Mouse (Mus musculus): ENCODE measurements around the gene Man1a2. TPM values are rescaled to one million over a fixed set of nuclear protein-coding genes. Genes with fewer than 3 reads are reported as not detected.

Gene Man1a2
- polyA plus RNA-seq, 1 experiment from 2014 or later: 98.4 TPM

GRCm38 (mm10) chr3:100561561-100562175 lies 123.6 kb downstream of the Man1a2 start:
- WGBS: 90% methylated on average over 2 of the region's 2 CpGs
- ATAC-seq (ENCODE audit: insufficient number of reproducible peaks, insufficient read depth, low FRiP score, low TSS enrichment, low read depth): no peak

GRCm38 (mm10) chr3:100559431-100559830 lies 125.9 kb downstream of the Man1a2 start:
- Histone ChIP-seq H3K36me3 (peaks cover 9% of the 10 kb centered on the region; the same call in 1 of the 2 replicates), H3K4me2 (no peak overlapping the region), H3K9ac (replicated peaks) (no peak overlapping the region), H3K9me3 (no peaks in the 10 kb centered on the region), H3K4me1 (replicated peaks) (no peaks in the 10 kb centered on the region), H3K27me3 (no peaks in the 10 kb centered on the region), H3K27ac (no peak overlapping the region), H3K4me3 (replicated peaks) (no peak overlapping the region)
- 98% methylated on average over 7 of the region's 7 CpGs for WGBS
- no peak for ATAC-seq (ENCODE audit: insufficient number of reproducible peaks, insufficient read depth, low FRiP score, low TSS enrichment, low read depth)

More at GRCm38 (mm10) chr3:100561561-100562175, 123.6 kb downstream of the Man1a2 start:
- Histone ChIP-seq H3K36me3 (peaks cover 25% of the 10 kb centered on the region; the same call in 1 of the 2 replicates), H3K4me1 (replicated peaks) (no peaks in the 10 kb centered on the region), H3K4me3 (replicated peaks) (no peak overlapping the region), H3K4me2 (no peak overlapping the region), H3K9me3 (no peaks in the 10 kb centered on the region), H3K9ac (replicated peaks) (no peak overlapping the region), H3K27ac (no peak overlapping the region), H3K27me3 (no peaks in the 10 kb centered on the region)

DNA sequence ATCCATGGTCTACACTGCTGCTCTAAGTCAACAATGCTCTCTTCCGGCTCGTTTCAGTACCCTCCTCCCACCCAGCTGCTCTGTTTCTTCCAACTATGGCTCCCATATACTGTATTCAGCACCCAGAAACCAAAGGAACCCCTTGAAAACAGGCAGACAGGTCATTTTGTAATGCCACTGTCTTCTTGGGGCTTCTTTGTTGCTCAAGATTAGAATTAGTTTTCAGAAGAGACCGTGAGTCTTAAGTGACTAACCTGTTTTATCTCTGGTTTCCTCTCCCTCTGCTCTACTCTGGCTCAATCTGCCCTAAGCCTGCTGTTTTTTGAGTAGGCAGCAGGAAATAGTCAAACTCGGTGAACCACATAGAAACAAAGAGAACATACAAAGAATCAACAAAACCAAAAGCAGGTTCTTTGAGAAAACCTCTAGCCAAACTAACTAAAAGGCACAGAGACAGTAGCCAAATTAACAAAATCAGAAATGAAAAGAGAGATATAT lies 127.0 kb downstream of the Man1a2 start:
- H3K4me1 ChIP-seq (replicated peaks): no peaks in the 10 kb centered on the region
- H3K9me3 ChIP-seq: no peaks in the 10 kb centered on the region
- H3K4me3 ChIP-seq (replicated peaks): no peak overlapping the region
- no peak for ATAC-seq (ENCODE audit: insufficient number of reproducible peaks, insufficient read depth, low FRiP score, low TSS enrichment, low read depth)
- WGBS: 86% methylated on average over 4 of the region's 4 CpGs
- H3K27me3 ChIP-seq: no peaks in the 10 kb centered on the region
- no peak overlapping the region for H3K4me2 ChIP-seq
- no peak overlapping the region for H3K9ac ChIP-seq (replicated peaks)
- H3K27ac ChIP-seq: no peak overlapping the region
- H3K36me3 ChIP-seq: peaks cover 9% of the 10 kb centered on the region; the same call in 1 of the 2 replicates

GRCm38 (mm10) chr3:100554843-100555242 lies 130.5 kb downstream of the Man1a2 start:
- no peaks in the 10 kb centered on the region for H3K36me3 ChIP-seq
- 51% methylated on average over 5 of the region's 5 CpGs for WGBS
- no peak for ATAC-seq (ENCODE audit: insufficient number of reproducible peaks, insufficient read depth, low FRiP score, low TSS enrichment, low read depth)

GRCm38 (mm10) chr3:100552171-100552570 lies 133.1 kb downstream of the Man1a2 start:
- no peaks in the 10 kb centered on the region for H3K27me3 ChIP-seq
- H3K9ac ChIP-seq (replicated peaks): no peak overlapping the region
- H3K9me3 ChIP-seq: no peaks in the 10 kb centered on the region
- no peak overlapping the region for H3K4me2 ChIP-seq
- no peak overlapping the region for H3K4me3 ChIP-seq (replicated peaks)
- no peak overlapping the region for H3K27ac ChIP-seq
- no peaks in the 10 kb centered on the region for H3K36me3 ChIP-seq
- no peak for ATAC-seq (ENCODE audit: insufficient number of reproducible peaks, insufficient read depth, low FRiP score, low TSS enrichment, low read depth)
- H3K4me1 ChIP-seq (replicated peaks): no peaks in the 10 kb centered on the region
- 81% methylated on average over 3 of the region's 3 CpGs for WGBS

More at GRCm38 (mm10) chr3:100554843-100555242, 130.5 kb downstream of the Man1a2 start:
- no peak overlapping the region for H3K4me2 ChIP-seq
- H3K27me3 ChIP-seq: no peaks in the 10 kb centered on the region
- no peaks in the 10 kb centered on the region for H3K4me1 ChIP-seq (replicated peaks)
- no peak overlapping the region for H3K9ac ChIP-seq (replicated peaks)
- H3K9me3 ChIP-seq: no peaks in the 10 kb centered on the region
- no peak overlapping the region for H3K4me3 ChIP-seq (replicated peaks)
- H3K27ac ChIP-seq: no peak overlapping the region

DNA sequence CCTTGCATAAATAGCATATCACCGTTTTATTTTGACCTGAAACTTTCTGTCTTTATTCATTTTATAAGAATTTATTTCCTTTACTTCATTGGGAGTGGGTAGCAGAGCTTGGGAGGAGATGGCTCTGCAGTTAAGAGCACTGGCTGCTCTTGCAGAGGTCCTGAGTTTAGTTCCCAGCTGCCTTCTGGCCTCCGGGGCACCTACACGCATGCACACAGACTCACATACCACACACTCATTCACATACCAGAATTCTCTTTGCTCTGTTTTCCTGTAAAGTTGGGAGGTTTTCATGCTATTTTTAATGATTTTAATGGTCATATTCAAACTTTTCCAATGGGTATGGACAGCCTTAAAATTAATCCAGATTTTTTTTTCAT lies 137.4 kb downstream of the Man1a2 start:
- 80% methylated on average over 3 of the region's 3 CpGs for WGBS
- Histone ChIP-seq H3K4me2 (no peak overlapping the region), H3K9ac (replicated peaks) (no peak overlapping the region), H3K4me1 (replicated peaks) (no peaks in the 10 kb centered on the region), H3K36me3 (no peaks in the 10 kb centered on the region), H3K4me3 (replicated peaks) (no peak overlapping the region), H3K27ac (no peak overlapping the region), H3K27me3 (no peaks in the 10 kb centered on the region), H3K9me3 (no peaks in the 10 kb centered on the region)
- ATAC-seq (ENCODE audit: insufficient number of reproducible peaks, insufficient read depth, low FRiP score, low TSS enrichment, low read depth): no peak

DNA sequence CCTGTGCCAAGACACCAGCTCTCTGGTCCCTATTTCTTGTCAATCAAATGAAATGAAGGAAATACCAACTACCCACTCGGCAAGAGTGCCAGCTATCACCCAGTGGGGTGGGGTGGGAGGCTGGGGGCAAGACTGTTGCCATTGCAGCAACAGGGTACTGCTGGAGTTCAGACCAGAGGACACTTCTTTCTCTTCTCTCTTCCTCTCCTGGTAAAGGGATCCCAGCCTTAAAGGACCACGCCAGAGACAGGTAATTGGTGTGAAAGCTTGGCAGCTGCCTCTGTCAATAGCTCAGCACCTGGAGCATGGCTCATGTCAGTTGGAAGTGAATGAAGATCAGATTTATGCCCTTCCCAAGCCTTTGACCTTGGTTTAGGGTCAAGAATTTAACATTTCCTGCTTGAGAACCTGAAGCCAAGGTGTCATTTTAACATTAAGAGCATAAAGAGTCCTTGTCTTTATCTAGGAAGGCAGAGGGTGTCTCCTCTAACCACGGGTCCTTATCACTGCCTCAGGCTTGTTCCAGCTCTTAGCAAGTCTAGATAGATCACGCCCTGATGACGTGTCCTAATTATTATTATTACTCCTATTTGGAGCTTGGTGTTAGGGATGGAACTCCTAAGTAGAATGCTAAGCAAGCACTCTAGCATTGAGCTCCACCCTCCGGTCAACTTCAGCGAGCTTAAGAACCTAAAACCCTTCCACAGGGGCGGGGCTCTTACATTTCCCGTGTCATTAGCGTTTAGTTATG lies 138.0 kb downstream of the Man1a2 start:
- H3K9me3 ChIP-seq: no peaks in the 10 kb centered on the region
- 76% methylated on average over 10 of the region's 10 CpGs for WGBS

GRCm38 (mm10) chr3:100536686-100537085 lies 148.6 kb downstream of the Man1a2 start:
- Histone ChIP-seq H3K36me3 (no peaks in the 10 kb centered on the region), H3K4me2 (no peak overlapping the region), H3K4me3 (replicated peaks) (no peak overlapping the region), H3K9me3 (no peaks in the 10 kb centered on the region), H3K4me1 (replicated peaks) (no peaks in the 10 kb centered on the region), H3K27me3 (no peaks in the 10 kb centered on the region), H3K27ac (no peak overlapping the region), H3K9ac (replicated peaks) (no peak overlapping the region)
- 95% methylated on average over 2 of the region's 2 CpGs for WGBS
- ATAC-seq (ENCODE audit: insufficient number of reproducible peaks, insufficient read depth, low FRiP score, low TSS enrichment, low read depth): no peak

More for the DNA sequence above, 138.0 kb downstream of the Man1a2 start:
- H3K4me3 ChIP-seq (replicated peaks): no peak overlapping the region
- H3K27ac ChIP-seq: no peak overlapping the region
- no peaks in the 10 kb centered on the region for H3K36me3 ChIP-seq
- no peak overlapping the region for H3K9ac ChIP-seq (replicated peaks)
- no peak overlapping the region for H3K4me2 ChIP-seq
- no peaks in the 10 kb centered on the region for H3K27me3 ChIP-seq
- no peak for ATAC-seq (ENCODE audit: insufficient number of reproducible peaks, insufficient read depth, low FRiP score, low TSS enrichment, low read depth)
- H3K4me1 ChIP-seq (replicated peaks): no peaks in the 10 kb centered on the region

DNA sequence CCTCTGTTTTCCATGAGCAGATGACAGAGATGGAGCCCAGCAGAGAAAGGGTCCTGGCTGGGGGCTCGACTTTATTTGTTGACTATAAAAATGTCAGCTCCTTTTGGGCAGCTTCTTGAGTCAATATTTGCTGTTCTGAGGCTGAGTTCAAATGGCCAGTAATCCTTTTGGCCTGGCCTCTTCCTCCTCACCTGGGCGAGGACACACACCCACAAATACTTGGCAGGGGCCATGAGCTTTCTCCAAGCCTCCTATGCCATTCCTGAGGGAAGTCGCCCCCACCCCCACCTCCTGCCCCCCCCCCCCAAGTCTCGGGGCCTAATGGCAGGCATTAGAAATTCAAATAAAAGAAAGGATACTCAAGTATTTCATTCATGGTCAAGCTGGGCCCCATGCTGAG lies 149.4 kb downstream of the Man1a2 start:
- H3K9ac ChIP-seq (replicated peaks): no peak overlapping the region
- ATAC-seq (ENCODE audit: insufficient number of reproducible peaks, insufficient read depth, low FRiP score, low TSS enrichment, low read depth): no peak

GRCm38 (mm10) chr3:100535298-100535697 lies 150.0 kb downstream of the Man1a2 start:
- Histone ChIP-seq H3K9ac (replicated peaks) (no peak overlapping the region), H3K36me3 (no peaks in the 10 kb centered on the region), H3K4me3 (replicated peaks) (no peak overlapping the region), H3K27ac (no peak overlapping the region), H3K4me2 (no peak overlapping the region), H3K27me3 (no peaks in the 10 kb centered on the region), H3K9me3 (no peaks in the 10 kb centered on the region), H3K4me1 (replicated peaks) (no peaks in the 10 kb centered on the region)
- no peak for ATAC-seq (ENCODE audit: insufficient number of reproducible peaks, insufficient read depth, low FRiP score, low TSS enrichment, low read depth)
- WGBS: 60% methylated on average over 3 of the region's 3 CpGs

More for the DNA sequence above, 149.4 kb downstream of the Man1a2 start:
- Histone ChIP-seq H3K4me3 (replicated peaks) (no peak overlapping the region), H3K4me2 (no peak overlapping the region), H3K27ac (no peak overlapping the region), H3K36me3 (no peaks in the 10 kb centered on the region), H3K27me3 (no peaks in the 10 kb centered on the region), H3K4me1 (replicated peaks) (no peaks in the 10 kb centered on the region), H3K9me3 (no peaks in the 10 kb centered on the region)
- 70% methylated on average over 4 of the region's 4 CpGs for WGBS

DNA sequence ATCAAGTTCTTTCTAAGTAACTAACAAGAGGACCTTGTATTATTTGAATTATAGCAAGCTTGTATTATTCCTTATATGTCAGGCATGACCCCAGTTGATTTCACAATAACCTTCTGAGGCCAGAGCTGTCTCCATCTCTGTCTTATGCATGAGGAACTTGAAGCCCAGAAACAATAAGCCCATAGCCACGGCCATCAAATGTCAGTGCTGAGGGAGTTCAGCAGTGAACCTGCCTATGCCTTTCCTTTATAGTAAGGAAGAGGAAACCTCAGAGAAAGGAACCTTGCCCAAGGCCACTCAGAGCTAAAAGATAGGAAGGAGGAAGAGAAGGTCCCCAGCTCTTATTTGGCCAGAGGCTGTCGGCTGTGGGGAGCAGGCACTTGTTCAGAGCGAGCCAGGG lies 150.9 kb downstream of the Man1a2 start:
- H3K4me1 ChIP-seq (replicated peaks): no peaks in the 10 kb centered on the region
- no peak for ATAC-seq (ENCODE audit: insufficient number of reproducible peaks, insufficient read depth, low FRiP score, low TSS enrichment, low read depth)
- H3K9ac ChIP-seq (replicated peaks): no peak overlapping the region
- H3K27ac ChIP-seq: no peak overlapping the region
- 87% methylated on average over 3 of the region's 3 CpGs for WGBS
- H3K27me3 ChIP-seq: no peaks in the 10 kb centered on the region
- no peaks in the 10 kb centered on the region for H3K36me3 ChIP-seq
- H3K9me3 ChIP-seq: no peaks in the 10 kb centered on the region
- no peak overlapping the region for H3K4me3 ChIP-seq (replicated peaks)
- H3K4me2 ChIP-seq: no peak overlapping the region
